In genomic region chrX:140277978-140278729, GRCm38 (mm10) we compare ENCODE assay signal across 8 mouse cellular contexts.
DNase-seq lines count a peak whose midpoint lies in the region; ATAC-seq and TF ChIP-seq lines count a peak whose summit lies in the region.

No protein-coding gene starts in this region.

- ATAC-seq in forebrain, embryonic 16.5 days, result peak; percentile 62

- 16% methylated on average over 69 of the region's 69 CpGs for WGBS in heart, embryonic 10.5 days
- WGBS in forebrain, embryonic 16.5 days, result 18% methylated on average over 38 of the region's 69 CpGs
- 12% methylated on average over 64 of the region's 69 CpGs for WGBS in limb, embryonic 10.5 days
- 9% methylated on average over 65 of the region's 69 CpGs for WGBS in olfactory bulb, adult 2 months

- H3K36me3 ChIP-seq in heart, embryonic 10.5 days, result no peaks in the 10 kb centered on the region
- no peaks in the 10 kb centered on the region for H3K36me3 ChIP-seq in forebrain, embryonic 16.5 days (ENCODE audit: control insufficient read depth, insufficient read depth)
- no peaks in the 10 kb centered on the region for H3K36me3 ChIP-seq in limb, embryonic 10.5 days

- peak overlapping the region; percentile 65 for H3K4me3 ChIP-seq in heart, embryonic 10.5 days
- H3K4me3 ChIP-seq in forebrain, embryonic 16.5 days (replicated peaks; ENCODE audit: low read length), result peak overlapping the region; percentile 59
- H3K4me3 ChIP-seq in limb, embryonic 10.5 days, result peak overlapping the region; percentile 61
- H3K4me3 ChIP-seq in olfactory bulb, adult 2 months (ENCODE audit: insufficient read depth, low read depth, low read length), result peak overlapping the region; percentile 72

- H3K4me2 ChIP-seq in forebrain, embryonic 16.5 days (ENCODE audit: low read length), result peak overlapping the region; percentile 60

- H3K4me1 ChIP-seq in heart, embryonic 10.5 days, result no peaks in the 10 kb centered on the region
- peaks cover 11% of the 10 kb centered on the region for H3K4me1 ChIP-seq in forebrain, embryonic 16.5 days (replicated peaks; ENCODE audit: control insufficient read depth, insufficient read depth, low read length)
- H3K4me1 ChIP-seq in limb, embryonic 10.5 days, result peaks cover 6% of the 10 kb centered on the region; the same call in 1 of the 2 replicates
- H3K4me1 ChIP-seq in olfactory bulb, adult 2 months (ENCODE audit: control insufficient read depth, insufficient read depth, low read length), result 0 out of 2 replicates have a peak, but pooled peaks cover 9% of the 10 kb centered on the region

- H3K27me3 ChIP-seq in heart, embryonic 10.5 days (ENCODE audit: insufficient read depth, poor library complexity, severe bottlenecking), result peaks cover 88% of the 10 kb centered on the region
- H3K27me3 ChIP-seq in forebrain, embryonic 16.5 days (replicated peaks; ENCODE audit: control insufficient read depth, insufficient read depth, low read length), result peaks cover 9% of the 10 kb centered on the region
- peaks cover 100% of the 10 kb centered on the region for H3K27me3 ChIP-seq in limb, embryonic 10.5 days (ENCODE audit: low read depth, poor library complexity, severe bottlenecking)

- peak overlapping the region; percentile 66 for H3K9ac ChIP-seq in forebrain, embryonic 16.5 days (replicated peaks; ENCODE audit: low read depth, low read length)

- H3K9me3 ChIP-seq in heart, embryonic 10.5 days, result no peaks in the 10 kb centered on the region
- H3K9me3 ChIP-seq in forebrain, embryonic 16.5 days (ENCODE audit: control insufficient read depth, low read length), result no peaks in the 10 kb centered on the region
- H3K9me3 ChIP-seq in limb, embryonic 10.5 days (replicated peaks), result no peaks in the 10 kb centered on the region

- no peak for TF ChIP-seq CTCF in olfactory bulb, adult 2 months (IDR thresholded peaks at IDR 0.05; ENCODE audit: insufficient read depth, low read depth, low read length)

- no peak for DNase-seq in heart, embryonic 10.5 days (ENCODE audit: low spot score)
- no peak for DNase-seq in heart, adult 8-10 months (ENCODE audit: low spot score)
- DNase-seq in Muller cell, postnatal 12 days (ENCODE audit: inconsistent ontology term), result peak; percentile 17
- DNase-seq in limb, embryonic 10.5 days (ENCODE audit: low spot score), result peak; percentile 43
- no peak for DNase-seq in T-cell, adult 2 months (ENCODE audit: low spot score)
- DNase-seq in B cell, adult 2 months, result no peak

- peak overlapping the region; percentile 47 for H3K27ac ChIP-seq in heart, embryonic 10.5 days
- H3K27ac ChIP-seq in forebrain, embryonic 16.5 days (ENCODE audit: low read length), result no peak overlapping the region
- peak overlapping the region; percentile 53 for H3K27ac ChIP-seq in limb, embryonic 10.5 days
- H3K27ac ChIP-seq in olfactory bulb, adult 2 months (ENCODE audit: insufficient read depth, low read depth, low read length), result no peak overlapping the region; the same call in 1 of the 2 replicates

- TF ChIP-seq POLR2A in olfactory bulb, adult 2 months (IDR thresholded peaks at IDR 0.05; ENCODE audit: insufficient read depth, low read depth, low read length), result no peak

Comparison
In these comparisons a context has a peak if more than half of its experiments do, and no peak if none do; other contexts are left out.
1. DNase-seq: peak in Muller cell, postnatal 12 days (single experiment) and limb, embryonic 10.5 days (single experiment); none in heart, embryonic 10.5 days (single experiment), heart, adult 8-10 months (single experiment), T-cell, adult 2 months (single experiment) and B cell, adult 2 months (0 of 2).
2. H3K27ac ChIP-seq: peak in heart, embryonic 10.5 days (single experiment) and limb, embryonic 10.5 days (single experiment); none in forebrain, embryonic 16.5 days (single experiment) and olfactory bulb, adult 2 months (single experiment).
3. Peak in every context shown above with its lines, with median percentiles within 50 percentile points of each other: H3K4me3 ChIP-seq.